Mouse (Mus musculus) liver, embryonic 13.5 days (tissue): ENCODE results near the gene Met. TPM values are rescaled to one million over a fixed set of nuclear protein-coding genes. Genes with fewer than 3 reads are reported as not detected.

Source experiments
- ATAC-seq: fragments of 200-750 bp; cut with Nextera tagmentation; 2 replicates; pipeline ENCODE4 v1.8.0; 2017; ENCODE audit warnings: low read depth, mild to moderate bottlenecking, moderate number of reproducible peaks, moderate library complexity
- DNase-seq: peaks from one replicate; pipeline ENCODE4 v3.0.0; 2022
- H3K27ac ChIP-seq: fragments of 300-500 bp; sonication (generic); 2 replicates; pipeline ENCODE4 v1.5.1; 2015; ENCODE audit warnings: moderate library complexity, mild to moderate bottlenecking, inconsistent platforms
- H3K27me3 ChIP-seq: fragments of 300-500 bp; sonication (generic); 2 replicates; pipeline ENCODE4 v1.6.1; 2015; ENCODE audit warnings: mild to moderate bottlenecking, inconsistent platforms
- H3K36me3 ChIP-seq: fragments of 300-500 bp; sonication (generic); 2 replicates; pipeline ENCODE4 v1.6.1; 2015; ENCODE audit warnings: mild to moderate bottlenecking, inconsistent platforms
- H3K4me1 ChIP-seq: fragments of 300-500 bp; sonication (generic); replicated peaks from 2 replicates; pipeline ENCODE4 v1.6.1; 2015; ENCODE audit warnings: inconsistent platforms
- H3K4me2 ChIP-seq: fragments of 300-500 bp; sonication (generic); 2 replicates; pipeline ENCODE4 v1.6.1; 2015; ENCODE audit warnings: inconsistent platforms, mild to moderate bottlenecking, moderate library complexity
- H3K4me3 ChIP-seq: fragments of 300-500 bp; sonication (generic); replicated peaks from 2 replicates; pipeline ENCODE4 v1.5.1; 2015; ENCODE audit warnings: mild to moderate bottlenecking, inconsistent platforms
- H3K9ac ChIP-seq: fragments of 300-500 bp; sonication (generic); 2 replicates; pipeline ENCODE4 v1.6.1; 2015; ENCODE audit warnings: mild to moderate bottlenecking, inconsistent platforms
- H3K9me3 ChIP-seq: fragments of 300-500 bp; sonication (generic); replicated peaks from 2 replicates; pipeline ENCODE4 v1.6.1; 2016; ENCODE audit warnings: inconsistent platforms
- WGBS: fragments of 180-500 bp; shearing (Covaris S2); methylation state at CpG from one replicate; pipeline ENCODE4 v1.1.7; 2015; ENCODE audit not compliant: insufficient replicate concordance; 5-methylcytosine and 5-hydroxymethylcytosine counted together
- polyA plus RNA-seq: library from polyadenylated mRNA; unstranded; fragments of >200 nt; fragmentation: Nextera tagmentation; extraction: Ambion mirVana; gene quantifications from 2 replicates; pipeline ENCODE4 v1.2.1, GENCODE M21; 2015

The Met gene
- polyA plus RNA-seq, 1 experiment from 2014 or later: 3.4 TPM

DNA sequence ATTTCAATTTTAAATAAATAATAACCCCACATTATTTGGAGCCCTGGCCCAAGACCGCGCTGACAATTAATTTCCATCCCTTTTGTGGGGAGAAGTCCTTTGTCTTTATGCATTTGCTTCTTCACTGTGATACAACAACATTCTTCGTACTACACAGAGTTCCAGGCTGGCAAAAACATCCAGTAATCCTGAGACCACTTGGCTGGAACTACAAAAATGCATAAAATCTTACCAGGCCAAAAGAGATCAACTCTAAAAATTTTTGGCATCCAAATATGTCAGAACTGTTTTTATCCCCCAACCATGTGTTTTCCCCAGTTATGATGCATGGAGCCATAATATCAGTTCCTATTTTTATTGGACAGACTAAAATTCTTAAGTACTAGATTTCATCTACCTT, 116.7 kb downstream of the Met start:
- Histone ChIP-seq H3K9ac (no peak overlapping the region), H3K36me3 (no peaks in the 10 kb centered on the region), H3K27me3 (no peaks in the 10 kb centered on the region), H3K27ac (no peak overlapping the region), H3K4me1 (no peaks in the 10 kb centered on the region), H3K4me2 (no peak overlapping the region), H3K9me3 (no peaks in the 10 kb centered on the region), H3K4me3 (no peak overlapping the region)
- 81% methylated on average over 3 of the region's 3 CpGs for WGBS
- no peak for ATAC-seq
- DNase-seq: no peak

DNA sequence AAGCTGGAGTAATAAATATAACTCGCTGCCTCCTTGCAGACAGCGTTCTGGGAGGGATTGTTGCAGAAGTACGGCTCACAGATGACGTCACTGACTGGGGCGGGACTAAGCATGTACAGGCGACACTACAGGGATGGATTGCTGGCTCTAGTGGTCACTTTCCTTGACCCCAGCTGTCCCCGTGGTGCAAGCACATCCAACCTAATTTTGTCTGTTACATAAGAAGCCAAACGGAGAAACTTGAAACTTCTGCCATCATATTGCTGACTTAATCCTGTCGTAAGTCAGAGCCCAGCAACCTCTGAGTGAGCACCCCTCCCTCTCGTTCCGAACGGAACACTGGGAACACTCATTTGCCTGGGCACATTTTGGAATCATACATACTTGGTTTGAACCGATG, 120.4 kb downstream of the Met start:
- ATAC-seq (peak; percentile 45; the same call in 1 of the 2 replicates), DNase-seq (peak; percentile 13)
- Histone ChIP-seq H3K9me3 (no peaks in the 10 kb centered on the region), H3K27ac (no peak overlapping the region), H3K4me2 (peak overlapping the region; percentile 44), H3K4me3 (peak overlapping the region; percentile 26; the same call in 1 of the 2 replicates), H3K27me3 (no peaks in the 10 kb centered on the region), H3K36me3 (no peaks in the 10 kb centered on the region), H3K4me1 (no peaks in the 10 kb centered on the region), H3K9ac (no peak overlapping the region)
- WGBS: 29% methylated on average over 13 of the region's 13 CpGs

DNA sequence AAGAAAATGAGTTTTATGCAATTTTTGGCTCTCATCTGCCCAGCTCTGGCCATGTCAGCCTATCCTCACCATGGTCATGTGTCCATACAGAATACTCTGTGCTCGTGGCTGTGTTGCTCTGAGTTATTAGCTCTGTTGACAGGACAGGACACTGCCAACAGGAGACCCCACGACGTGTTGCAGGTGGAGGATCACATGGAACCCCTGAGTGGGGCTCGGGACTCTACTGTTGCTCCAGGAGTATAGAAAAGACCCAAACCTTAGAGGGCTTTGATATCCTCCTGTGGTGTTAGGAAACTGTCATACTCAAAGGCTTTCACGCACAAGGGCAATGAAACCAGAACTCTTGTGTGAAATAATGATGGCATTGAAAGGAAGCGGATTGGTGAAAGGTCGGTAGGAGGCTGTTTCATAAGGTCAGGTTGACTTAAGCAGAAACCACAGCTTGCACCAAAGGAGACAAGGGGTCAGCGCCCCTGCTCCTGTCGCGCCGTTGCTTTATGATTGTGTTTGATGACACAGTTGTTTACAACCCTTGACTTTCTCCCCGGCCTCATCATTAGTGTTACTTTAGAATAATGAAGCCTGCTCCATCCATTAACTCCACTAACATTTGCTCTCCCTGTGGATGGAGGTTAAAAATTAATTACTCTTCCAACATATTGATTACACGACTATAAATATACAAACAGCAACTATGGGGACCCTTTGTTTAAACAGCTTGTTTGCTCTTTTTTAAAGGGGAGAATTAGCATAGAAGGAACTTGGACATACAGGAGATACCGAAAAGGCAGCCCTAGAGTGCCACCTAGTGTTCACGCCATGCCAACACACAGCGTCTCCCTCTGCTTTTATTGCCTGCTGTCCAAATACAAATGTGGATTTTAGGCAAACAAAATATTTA, 125.7 kb downstream of the Met start:
- no peak overlapping the region for H3K27ac ChIP-seq
- DNase-seq: peak; percentile 32
- no peak overlapping the region for H3K4me3 ChIP-seq
- H3K9ac ChIP-seq: no peak overlapping the region
- no peak overlapping the region for H3K4me2 ChIP-seq
- no peaks in the 10 kb centered on the region for H3K36me3 ChIP-seq
- H3K4me1 ChIP-seq: no peaks in the 10 kb centered on the region
- no peaks in the 10 kb centered on the region for H3K27me3 ChIP-seq
- H3K9me3 ChIP-seq: no peaks in the 10 kb centered on the region
- WGBS: 26% methylated on average over 16 of the region's 16 CpGs
- ATAC-seq: peak; percentile 63

DNA sequence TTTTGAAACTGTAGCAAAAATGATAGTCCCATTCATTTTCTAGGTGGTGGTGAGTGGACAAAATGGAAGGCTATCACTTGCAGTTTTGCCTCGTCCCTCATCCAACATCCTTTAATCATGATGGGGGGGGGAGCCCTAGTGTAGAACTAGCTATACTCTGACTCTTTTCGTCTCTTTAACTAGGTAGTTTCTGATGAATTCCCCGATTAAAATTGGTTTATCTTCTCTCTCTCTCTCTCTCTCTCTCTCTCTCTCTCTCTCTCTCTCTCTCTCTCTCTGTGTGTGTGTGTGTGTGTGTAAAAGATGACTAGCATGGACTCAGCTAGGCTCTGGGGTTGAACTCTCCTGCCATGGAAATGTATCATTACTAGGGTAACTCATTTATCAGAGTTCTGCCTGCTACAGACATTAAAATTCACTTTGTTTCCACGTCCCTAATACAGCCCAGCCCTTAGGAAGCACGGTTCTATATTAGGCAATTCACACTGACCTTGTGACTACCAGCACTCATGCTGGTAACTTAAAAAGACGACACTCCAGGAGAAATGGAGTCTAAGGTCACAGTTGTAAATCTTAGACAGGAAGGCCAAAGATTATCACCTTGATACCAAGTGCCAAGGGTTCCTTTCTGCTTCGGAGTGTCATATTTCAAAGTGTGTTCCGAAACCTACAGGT, 126.5 kb downstream of the Met start:
- WGBS: 34% methylated on average over 8 of the region's 8 CpGs
- no peak for ATAC-seq
- H3K27me3 ChIP-seq: no peaks in the 10 kb centered on the region

DNA sequence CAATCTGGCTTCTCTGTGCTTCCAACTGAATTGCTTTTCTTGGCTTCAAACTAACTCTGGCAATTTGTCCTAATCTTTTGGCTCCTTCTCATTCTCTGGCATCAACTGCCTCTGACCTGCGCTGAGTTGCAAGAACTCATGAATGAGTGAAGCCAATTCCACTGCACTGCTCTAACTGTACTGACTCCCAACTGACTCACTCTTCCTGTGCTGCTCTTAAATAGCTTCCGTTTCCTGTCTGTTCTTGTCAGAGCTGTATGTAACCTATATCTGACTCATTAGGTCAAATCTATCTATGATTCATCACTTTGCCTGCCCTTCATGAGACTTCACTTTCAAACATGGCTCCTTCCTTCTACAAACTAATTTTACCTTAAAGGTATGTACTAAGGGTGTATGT, 130.4 kb downstream of the Met start:
- WGBS: 66% methylated on average over 2 of the region's 2 CpGs
- Histone ChIP-seq H3K27me3 (no peaks in the 10 kb centered on the region), H3K4me1 (no peaks in the 10 kb centered on the region), H3K9ac (no peak overlapping the region), H3K9me3 (no peaks in the 10 kb centered on the region; the same call in 1 of the 2 replicates), H3K4me3 (no peak overlapping the region), H3K4me2 (no peak overlapping the region), H3K27ac (no peak overlapping the region), H3K36me3 (no peaks in the 10 kb centered on the region)
- DNase-seq (no peak), ATAC-seq (no peak)

More for the DNA sequence above, 126.5 kb downstream of the Met start:
- no peak for DNase-seq
- Histone ChIP-seq H3K4me1 (no peaks in the 10 kb centered on the region), H3K27ac (no peak overlapping the region), H3K36me3 (no peaks in the 10 kb centered on the region), H3K9ac (no peak overlapping the region), H3K9me3 (no peaks in the 10 kb centered on the region), H3K4me2 (no peak overlapping the region), H3K4me3 (no peak overlapping the region)

DNA sequence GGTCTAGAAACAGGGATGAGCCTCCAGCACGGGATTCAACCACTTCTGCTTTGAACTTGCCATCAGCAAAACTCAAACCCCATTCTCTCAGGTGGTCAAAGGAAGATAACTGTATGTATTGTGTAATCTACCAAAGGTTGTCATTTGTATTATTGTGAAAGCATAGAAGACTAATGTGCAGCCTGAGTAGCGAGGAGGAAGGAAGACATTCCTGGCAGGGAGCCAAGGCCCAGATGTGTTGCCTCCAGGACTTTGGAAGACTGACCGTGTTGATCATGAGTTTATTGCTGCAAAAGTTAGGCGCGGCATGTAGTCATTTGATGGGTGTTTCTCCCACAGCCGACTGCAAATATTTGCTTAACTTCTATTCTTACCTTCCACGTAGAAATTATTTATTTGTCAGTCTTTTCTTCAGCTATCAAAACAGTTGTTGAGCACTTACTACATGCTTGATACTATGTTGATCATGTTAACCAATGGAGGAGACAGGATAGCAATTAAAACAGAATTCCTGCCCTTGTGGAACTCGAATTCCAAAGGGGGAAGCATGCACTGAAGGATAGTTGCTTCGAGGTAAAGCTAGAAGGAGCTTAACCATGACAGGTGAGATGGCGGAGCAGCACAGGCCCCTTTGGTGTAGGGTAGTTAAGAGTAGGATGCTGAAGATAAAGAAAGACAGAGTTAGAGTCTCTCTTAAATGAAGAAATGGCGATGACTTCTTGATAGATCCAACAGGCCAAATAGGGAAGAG, 132.3 kb downstream of the Met start:
- no peaks in the 10 kb centered on the region for H3K36me3 ChIP-seq
- no peaks in the 10 kb centered on the region for H3K27me3 ChIP-seq
- H3K9me3 ChIP-seq: no peaks in the 10 kb centered on the region; the same call in 1 of the 2 replicates
- no peak overlapping the region for H3K4me2 ChIP-seq
- DNase-seq (no peak), ATAC-seq (no peak)
- H3K4me3 ChIP-seq: no peak overlapping the region
- H3K9ac ChIP-seq: no peak overlapping the region
- H3K4me1 ChIP-seq: no peaks in the 10 kb centered on the region
- 68% methylated on average over 11 of the region's 11 CpGs for WGBS
- H3K27ac ChIP-seq: no peak overlapping the region

DNA sequence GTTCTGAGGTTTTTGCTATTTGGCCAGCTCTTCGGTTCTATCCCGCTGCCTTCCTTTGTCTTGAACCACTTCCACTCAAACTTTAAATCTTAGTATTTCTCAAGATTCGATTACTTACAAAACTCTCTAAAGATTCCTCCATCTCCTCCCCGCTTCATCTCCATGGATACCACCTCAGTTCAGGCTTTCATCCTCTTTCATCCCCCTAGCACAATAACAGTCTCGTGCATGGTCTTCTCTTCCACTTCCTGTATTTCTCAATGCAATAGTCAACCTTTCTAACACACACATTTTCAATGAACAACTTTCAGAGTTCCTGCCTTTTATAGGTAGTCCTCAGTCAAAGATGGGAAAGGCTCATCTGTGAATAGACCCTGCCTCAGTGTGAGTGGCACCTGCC, 135.8 kb downstream of the Met start:
- 65% methylated on average over 5 of the region's 5 CpGs for WGBS

DNA sequence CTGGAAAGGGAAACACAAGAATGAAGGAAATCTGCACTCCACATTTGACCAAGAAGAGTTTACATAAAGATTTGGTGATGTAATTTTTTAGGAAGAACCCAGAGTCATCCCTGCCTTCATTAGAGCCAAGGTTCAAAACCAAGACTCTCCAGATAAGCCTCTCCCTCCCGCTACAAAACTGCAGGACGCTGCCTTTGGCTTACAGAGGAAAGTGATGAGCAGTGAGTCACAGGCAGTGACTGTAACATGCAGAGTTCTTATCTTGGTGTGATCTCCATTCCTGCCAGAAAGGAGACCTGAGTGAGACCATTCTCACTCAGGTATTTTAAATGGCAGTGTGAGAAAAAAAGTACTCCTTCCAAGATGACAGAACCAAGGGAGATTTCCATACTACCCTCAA, 137.9 kb downstream of the Met start:
- H3K4me3 ChIP-seq: no peak overlapping the region
- no peak overlapping the region for H3K9ac ChIP-seq
- no peaks in the 10 kb centered on the region for H3K4me1 ChIP-seq
- H3K9me3 ChIP-seq: no peaks in the 10 kb centered on the region; the same call in 1 of the 2 replicates
- ATAC-seq: no peak
- no peaks in the 10 kb centered on the region for H3K27me3 ChIP-seq
- H3K27ac ChIP-seq: no peak overlapping the region
- no peak overlapping the region for H3K4me2 ChIP-seq
- WGBS: 34% methylated on average over 2 of the region's 2 CpGs
- no peak for DNase-seq
- no peaks in the 10 kb centered on the region for H3K36me3 ChIP-seq

More for the DNA sequence above, 135.8 kb downstream of the Met start:
- H3K36me3 ChIP-seq: no peaks in the 10 kb centered on the region
- no peak overlapping the region for H3K27ac ChIP-seq
- DNase-seq (no peak), ATAC-seq (no peak)
- H3K4me2 ChIP-seq: no peak overlapping the region
- H3K27me3 ChIP-seq: no peaks in the 10 kb centered on the region
- no peaks in the 10 kb centered on the region; the same call in 1 of the 2 replicates for H3K9me3 ChIP-seq
- no peak overlapping the region for H3K9ac ChIP-seq
- no peaks in the 10 kb centered on the region for H3K4me1 ChIP-seq
- no peak overlapping the region for H3K4me3 ChIP-seq

DNA sequence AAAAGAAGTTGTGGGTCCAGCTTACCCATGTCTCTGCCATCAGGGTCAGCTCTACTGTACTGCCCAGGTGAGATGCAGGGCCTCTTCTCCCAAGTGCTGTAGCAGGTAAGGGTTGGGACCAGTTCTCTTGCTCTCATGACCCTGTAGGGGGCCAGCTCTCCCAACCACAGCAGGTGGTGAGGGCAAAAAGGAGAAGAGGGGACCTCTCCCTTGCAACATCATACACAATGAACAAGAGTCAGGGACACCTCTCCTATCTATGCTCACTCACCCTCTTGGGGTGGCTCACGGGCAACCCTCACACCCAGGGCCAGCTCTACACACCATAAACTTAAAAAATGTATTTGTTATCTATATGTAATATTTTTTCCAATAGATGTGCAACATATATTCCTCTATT, 143.3 kb downstream of the Met start:
- Histone ChIP-seq H3K9me3 (no peaks in the 10 kb centered on the region), H3K4me1 (no peaks in the 10 kb centered on the region), H3K4me3 (no peak overlapping the region), H3K9ac (no peak overlapping the region), H3K27ac (no peak overlapping the region), H3K27me3 (no peaks in the 10 kb centered on the region), H3K36me3 (no peaks in the 10 kb centered on the region), H3K4me2 (no peak overlapping the region)
- DNase-seq (no peak), ATAC-seq (no peak)
- WGBS: 63% methylated on average over 1 of the region's 1 CpGs

DNA sequence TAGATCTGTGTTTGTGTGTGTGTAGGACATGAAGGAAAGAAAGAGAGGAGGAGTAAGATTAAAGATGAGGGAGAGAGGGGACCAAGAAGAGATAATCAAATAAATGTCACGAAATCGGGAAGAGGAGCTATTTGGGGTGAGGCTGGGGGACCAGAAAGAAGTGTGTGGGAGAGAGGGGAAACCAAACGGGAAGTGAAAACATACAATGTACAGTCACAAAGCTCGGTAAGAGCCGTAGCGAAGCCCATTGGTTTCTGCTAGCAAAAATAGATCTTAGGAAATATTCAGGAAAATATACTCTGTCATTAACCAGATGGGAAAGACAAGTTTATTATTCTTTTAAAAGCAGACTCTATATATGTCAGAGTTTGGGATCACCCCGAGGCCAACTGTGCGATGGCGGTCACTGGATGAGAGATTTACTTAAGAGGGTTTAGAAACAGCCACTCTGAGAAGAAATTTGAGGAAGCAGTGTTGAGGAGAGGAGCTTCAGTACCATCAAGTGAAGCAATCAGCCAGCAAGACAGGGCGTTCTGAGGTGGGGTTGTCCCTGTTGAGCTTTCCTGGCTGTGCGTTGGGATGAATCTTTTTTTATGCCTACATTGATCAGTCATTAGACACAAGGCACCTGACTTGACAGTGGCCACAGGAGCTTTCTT, 147.9 kb downstream of the Met start:
- Histone ChIP-seq H3K4me2 (no peak overlapping the region), H3K36me3 (no peaks in the 10 kb centered on the region), H3K4me1 (no peaks in the 10 kb centered on the region), H3K27ac (no peak overlapping the region), H3K27me3 (no peaks in the 10 kb centered on the region), H3K9me3 (no peaks in the 10 kb centered on the region), H3K4me3 (no peak overlapping the region), H3K9ac (no peak overlapping the region)
- 50% methylated on average over 11 of the region's 11 CpGs for WGBS
- ATAC-seq (no peak), DNase-seq (no peak)

DNA sequence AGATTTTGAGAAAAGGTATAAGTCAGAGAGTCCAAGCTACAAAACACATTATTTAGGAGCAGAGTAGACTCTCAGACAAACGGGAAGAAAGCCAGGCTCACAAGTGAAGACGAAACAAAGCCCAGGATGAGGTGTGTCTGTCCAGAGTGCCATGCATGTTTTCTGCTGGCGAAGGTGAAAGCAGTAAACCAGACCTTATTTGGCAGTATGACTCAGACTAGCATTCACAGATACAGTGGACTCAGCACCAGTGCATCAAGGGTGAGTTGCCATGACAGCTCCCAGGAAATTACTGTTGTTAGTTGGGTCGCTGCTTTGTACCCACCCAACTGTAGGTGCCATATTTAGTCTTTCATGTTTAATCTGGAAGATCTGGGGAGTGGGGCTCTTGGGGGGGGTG, 149.1 kb downstream of the Met start:
- H3K36me3 ChIP-seq: no peaks in the 10 kb centered on the region
- H3K27ac ChIP-seq: no peak overlapping the region
- no peak overlapping the region for H3K4me3 ChIP-seq
- ATAC-seq (no peak), DNase-seq (no peak)
- no peaks in the 10 kb centered on the region for H3K9me3 ChIP-seq
- H3K27me3 ChIP-seq: no peaks in the 10 kb centered on the region
- no peak overlapping the region for H3K9ac ChIP-seq
- H3K4me1 ChIP-seq: no peaks in the 10 kb centered on the region
- H3K4me2 ChIP-seq: no peak overlapping the region
- 65% methylated on average over 4 of the region's 4 CpGs for WGBS
